Mouse (Mus musculus) fat pad, adult 2 months (tissue): ENCODE data around the gene Csnk1g1.

Source experiments
- DNase-seq: peaks from one replicate; pipeline ENCODE4 v3.0.0-alpha.2; 2011; ENCODE audit warnings: low read depth, low spot score; ENCODE audit errors: extremely low read depth

Gene Csnk1g1

GRCm38 (mm10) chr9:65908394-65909300, at the start of gene Csnk1g1, which contains the start of gene Trip4:
TSS of gene Csnk1g1 (plus strand) at chr9:65908924.
TSS of gene Trip4 (minus strand) at chr9:65908794.
- DNase-seq: peak; percentile 93

- no peak for DNase-seq
These were observed 49.1 kb upstream of the Csnk1g1 start for GRCm38 (mm10) chr9:65859656-65860055.

GRCm38 (mm10) chr9:65884564-65885315, 24.0 kb upstream of the Csnk1g1 start:
- peak; percentile 25 for DNase-seq

- no peak for DNase-seq
These were observed 18.5 kb upstream of the Csnk1g1 start, which contains the start of gene Pclaf for GRCm38 (mm10) chr9:65890143-65890628. TSS of gene Pclaf (plus strand) at chr9:65890237.

GRCm38 (mm10) chr9:65891126-65891525, 17.6 kb upstream of the Csnk1g1 start:
- no peak for DNase-seq

- DNase-seq: no peak
These were observed 11.7 kb upstream of the Csnk1g1 start for GRCm38 (mm10) chr9:65896977-65897376.

GRCm38 (mm10) chr9:65902879-65903278, 5.8 kb upstream of the Csnk1g1 start:
- DNase-seq: no peak

GRCm38 (mm10) chr9:65903419-65903818, 5.3 kb upstream of the Csnk1g1 start:
- DNase-seq: no peak

GRCm38 (mm10) chr9:65909301-65909801, 627 bp downstream of the Csnk1g1 start:
- no peak for DNase-seq

- no peak for DNase-seq
These were observed 1.1 kb downstream of the Csnk1g1 start for GRCm38 (mm10) chr9:65909837-65910236.

GRCm38 (mm10) chr9:65913976-65914375, 5.3 kb downstream of the Csnk1g1 start:
- no peak for DNase-seq

GRCm38 (mm10) chr9:65917015-65917414, 8.3 kb downstream of the Csnk1g1 start:
- no peak for DNase-seq

GRCm38 (mm10) chr9:65928456-65928855, 19.7 kb downstream of the Csnk1g1 start:
- no peak for DNase-seq

- peak; percentile 62 for DNase-seq
These were observed 21.1 kb downstream of the Csnk1g1 start for GRCm38 (mm10) chr9:65929826-65930225.

- no peak for DNase-seq
These were observed 28.8 kb downstream of the Csnk1g1 start for GRCm38 (mm10) chr9:65937566-65937965.

GRCm38 (mm10) chr9:65951082-65951587, 42.4 kb downstream of the Csnk1g1 start:
- DNase-seq: no peak

GRCm38 (mm10) chr9:65970009-65970408, 61.3 kb downstream of the Csnk1g1 start:
- DNase-seq: no peak

- DNase-seq: no peak
These were observed 64.5 kb downstream of the Csnk1g1 start for GRCm38 (mm10) chr9:65973206-65973605.

- no peak for DNase-seq
These were observed 67.2 kb downstream of the Csnk1g1 start for GRCm38 (mm10) chr9:65975886-65976285.

GRCm38 (mm10) chr9:65982841-65983240, 74.1 kb downstream of the Csnk1g1 start:
- DNase-seq: no peak

- no peak for DNase-seq
These were observed 78.3 kb downstream of the Csnk1g1 start for GRCm38 (mm10) chr9:65987021-65987420.
